Mouse (Mus musculus) midbrain, embryonic 15.5 days (tissue): ENCODE measurements around the gene Tyw5. TPM values are rescaled to one million over a fixed set of nuclear protein-coding genes. Genes with fewer than 3 reads are reported as not detected.

ENCODE experiments used
- ATAC-seq: fragments of 200-750 bp; cut with Nextera tagmentation; replicated peaks from 2 replicates; pipeline ENCODE4 v1.8.0; 2017; ENCODE audit warnings: moderate TSS enrichment
- H3K27ac ChIP-seq: fragments of 300-500 bp; sonication (generic); 2 replicates; pipeline ENCODE4 v1.5.1; 2015; ENCODE audit warnings: mild to moderate bottlenecking, inconsistent platforms
- H3K27me3 ChIP-seq: fragments of 300-500 bp; sonication (generic); replicated peaks from 2 replicates; pipeline ENCODE4 v1.6.1; 2015; ENCODE audit warnings: inconsistent platforms
- H3K36me3 ChIP-seq: fragments of 300-500 bp; sonication (generic); replicated peaks from 2 replicates; pipeline ENCODE4 v1.6.1; 2015; ENCODE audit warnings: inconsistent platforms
- H3K4me1 ChIP-seq: fragments of 300-500 bp; sonication (generic); 2 replicates; pipeline ENCODE4 v1.6.1; 2015; ENCODE audit warnings: inconsistent platforms
- H3K4me2 ChIP-seq: fragments of 300-500 bp; sonication (generic); 2 replicates; pipeline ENCODE4 v1.6.1; 2015; ENCODE audit warnings: inconsistent platforms, mild to moderate bottlenecking, moderate library complexity
- H3K4me3 ChIP-seq: fragments of 300-500 bp; sonication (generic); 2 replicates; pipeline ENCODE4 v1.5.1; 2015; ENCODE audit warnings: mild to moderate bottlenecking, inconsistent platforms
- H3K9ac ChIP-seq: fragments of 300-500 bp; sonication (generic); 2 replicates; pipeline ENCODE4 v1.6.1; 2015; ENCODE audit warnings: mild to moderate bottlenecking, inconsistent platforms
- H3K9me3 ChIP-seq: fragments of 300-500 bp; sonication (generic); 2 replicates; pipeline ENCODE4 v1.6.1; 2016; ENCODE audit warnings: inconsistent platforms
- WGBS: fragments of 180-500 bp; shearing (Covaris S2); methylation state at CpG from one replicate; pipeline ENCODE4 v1.1.7; 2015; ENCODE audit warnings: mixed read lengths; 5-methylcytosine and 5-hydroxymethylcytosine counted together
- polyA plus RNA-seq: library from polyadenylated mRNA; unstranded; fragments of >200 nt; fragmentation: Nextera tagmentation; extraction: Ambion mirVana; gene quantifications from 2 replicates; pipeline ENCODE4 v1.2.1, GENCODE M21; 2015

The Tyw5 gene
- polyA plus RNA-seq, 1 experiment from 2014 or later, result 22.8 TPM

- Histone ChIP-seq H3K9me3 (no peaks in the 10 kb centered on the region), H3K4me1 (peaks cover 16% of the 10 kb centered on the region), H3K4me2 (peak overlapping the region; percentile 38), H3K9ac (no peak overlapping the region), H3K4me3 (no peak overlapping the region), H3K36me3 (no peaks in the 10 kb centered on the region), H3K27me3 (no peaks in the 10 kb centered on the region), H3K27ac (no peak overlapping the region)
- no peak for ATAC-seq
- 66% methylated on average over 6 of the region's 6 CpGs for WGBS
Observed at GRCm38 (mm10) chr1:57376806-57377205, 30.1 kb downstream of the Tyw5 start.

GRCm38 (mm10) chr1:57375276-57375675, 31.6 kb downstream of the Tyw5 start:
- WGBS, result 93% methylated on average over 2 of the region's 2 CpGs
- Histone ChIP-seq H3K4me3 (no peak overlapping the region), H3K36me3 (no peaks in the 10 kb centered on the region), H3K4me1 (peaks cover 16% of the 10 kb centered on the region), H3K27ac (no peak overlapping the region), H3K9ac (no peak overlapping the region), H3K9me3 (no peaks in the 10 kb centered on the region), H3K27me3 (no peaks in the 10 kb centered on the region), H3K4me2 (no peak overlapping the region)
- no peak for ATAC-seq

GRCm38 (mm10) chr1:57370451-57370850, 36.5 kb downstream of the Tyw5 start:
- Histone ChIP-seq H3K9me3 (no peaks in the 10 kb centered on the region), H3K4me3 (no peak overlapping the region), H3K36me3 (no peaks in the 10 kb centered on the region), H3K9ac (no peak overlapping the region), H3K4me2 (no peak overlapping the region), H3K4me1 (no peaks in the 10 kb centered on the region), H3K27me3 (no peaks in the 10 kb centered on the region), H3K27ac (no peak overlapping the region)
- whole genome bisulfite sequencing, result 83% methylated on average over 4 of the region's 4 CpGs
- ATAC-seq, result no peak

GRCm38 (mm10) chr1:57369111-57369510, 37.8 kb downstream of the Tyw5 start:
- H3K9ac ChIP-seq, result no peak overlapping the region
- ATAC-seq, result no peak
- H3K4me1 ChIP-seq, result no peaks in the 10 kb centered on the region
- no peak overlapping the region for H3K27ac ChIP-seq
- H3K4me2 ChIP-seq, result no peak overlapping the region
- H3K27me3 ChIP-seq, result no peaks in the 10 kb centered on the region
- H3K36me3 ChIP-seq, result no peaks in the 10 kb centered on the region
- no peak overlapping the region for H3K4me3 ChIP-seq
- H3K9me3 ChIP-seq, result no peaks in the 10 kb centered on the region
- WGBS, result 87% methylated on average over 4 of the region's 4 CpGs

- H3K4me2 ChIP-seq, result no peak overlapping the region
- H3K4me1 ChIP-seq, result no peaks in the 10 kb centered on the region
- 93% methylated on average over 3 of the region's 3 CpGs for WGBS
- no peaks in the 10 kb centered on the region for H3K27me3 ChIP-seq
- H3K27ac ChIP-seq, result no peak overlapping the region
- H3K4me3 ChIP-seq, result no peak overlapping the region
- H3K9me3 ChIP-seq, result no peaks in the 10 kb centered on the region
- no peak for ATAC-seq
- no peaks in the 10 kb centered on the region for H3K36me3 ChIP-seq
- no peak overlapping the region for H3K9ac ChIP-seq
Observed at GRCm38 (mm10) chr1:57367446-57367845, 39.5 kb downstream of the Tyw5 start.

- Histone ChIP-seq H3K4me3 (no peak overlapping the region), H3K9ac (no peak overlapping the region), H3K27ac (no peak overlapping the region), H3K9me3 (no peaks in the 10 kb centered on the region), H3K4me2 (no peak overlapping the region), H3K4me1 (no peaks in the 10 kb centered on the region), H3K36me3 (no peaks in the 10 kb centered on the region), H3K27me3 (no peaks in the 10 kb centered on the region)
- WGBS, result 65% methylated on average over 5 of the region's 5 CpGs
- peak; percentile 60 for ATAC-seq
Observed at GRCm38 (mm10) chr1:57358546-57358945, 48.4 kb downstream of the Tyw5 start.

GRCm38 (mm10) chr1:57351941-57352340, 55.0 kb downstream of the Tyw5 start:
- Histone ChIP-seq H3K9me3 (no peaks in the 10 kb centered on the region), H3K27ac (no peak overlapping the region), H3K9ac (no peak overlapping the region), H3K27me3 (no peaks in the 10 kb centered on the region), H3K36me3 (no peaks in the 10 kb centered on the region), H3K4me2 (no peak overlapping the region), H3K4me1 (no peaks in the 10 kb centered on the region), H3K4me3 (no peak overlapping the region)
- 83% methylated on average over 1 of the region's 1 CpGs for WGBS
- no peak for ATAC-seq

- Histone ChIP-seq H3K9ac (no peak overlapping the region), H3K9me3 (no peaks in the 10 kb centered on the region), H3K36me3 (no peaks in the 10 kb centered on the region), H3K4me1 (no peaks in the 10 kb centered on the region), H3K4me3 (no peak overlapping the region), H3K4me2 (no peak overlapping the region), H3K27me3 (no peaks in the 10 kb centered on the region), H3K27ac (no peak overlapping the region)
- no peak for ATAC-seq
Observed at GRCm38 (mm10) chr1:57347487-57347886, 59.4 kb downstream of the Tyw5 start.

GRCm38 (mm10) chr1:57341197-57341596, 65.7 kb downstream of the Tyw5 start:
- Histone ChIP-seq H3K4me3 (no peak overlapping the region), H3K27me3 (no peaks in the 10 kb centered on the region), H3K9me3 (no peaks in the 10 kb centered on the region), H3K27ac (no peak overlapping the region), H3K36me3 (no peaks in the 10 kb centered on the region), H3K4me1 (no peaks in the 10 kb centered on the region), H3K9ac (no peak overlapping the region), H3K4me2 (no peak overlapping the region)
- no peak for ATAC-seq
- 7% methylated on average over 2 of the region's 2 CpGs for WGBS

- H3K27ac ChIP-seq, result no peak overlapping the region
- H3K9me3 ChIP-seq, result no peaks in the 10 kb centered on the region
- no peaks in the 10 kb centered on the region for H3K4me1 ChIP-seq
- no peak overlapping the region for H3K9ac ChIP-seq
- ATAC-seq, result no peak
- no peaks in the 10 kb centered on the region for H3K27me3 ChIP-seq
- no peak overlapping the region for H3K4me2 ChIP-seq
- 59% methylated on average over 14 of the region's 14 CpGs for whole genome bisulfite sequencing
- no peaks in the 10 kb centered on the region for H3K36me3 ChIP-seq
- no peak overlapping the region for H3K4me3 ChIP-seq
Observed at GRCm38 (mm10) chr1:57339156-57339796, 67.6 kb downstream of the Tyw5 start.

Other genes with a start within 250 kb of the Tyw5 start
- gene 1700066M21Rik, start 29.5 kb downstream of the Tyw5 start, polyA plus RNA-seq, result 16.8 and 17.3 TPM in 2 replicates
- 17.1 and 17.5 TPM in 2 replicates for gene Maip1, start 773 bp downstream of the Tyw5 start, polyA plus RNA-seq